Mouse (Mus musculus) erythroid progenitor cell, adult 5-6 weeks (primary cell): Measurements from ENCODE around the gene Gm28043. TPM values are rescaled to one million over a fixed set of nuclear protein-coding genes. Genes with fewer than 3 reads are reported as not detected.
"Not testable (repeated sequence)": the region's sequence is repeated elsewhere in the genome, so short reads cannot be mapped to it uniquely, and the experiment has no call there.

Source experiments
- ATAC-seq: replicated peaks from 2 replicates; pipeline ENCODE4 v1.8.0; 2016; ENCODE audit warnings: moderate number of reproducible peaks, mild to moderate bottlenecking, moderate TSS enrichment, inconsistent platforms; ENCODE audit not compliant: poor library complexity, low FRiP score, severe bottlenecking
- total RNA-seq, 2 experiments: library from RNA; stranded (forward) in 1 of 2; stranded (reverse) in 1 of 2; fragments of 150-400 nt in 1 of 2; fragments of 186-747, 209-891 nt in 1 of 2; gene quantifications; 2 replicates each; pipeline versions ENCODE4 v1.2.3 to v1.2.4; 2015 to 2017; ENCODE audit warnings: low replicate concordance in 2 of 2

Gm28043 gene
- total RNA-seq, 2 experiments from 2014 or later: 10.5 to 29.7 TPM

DNA sequence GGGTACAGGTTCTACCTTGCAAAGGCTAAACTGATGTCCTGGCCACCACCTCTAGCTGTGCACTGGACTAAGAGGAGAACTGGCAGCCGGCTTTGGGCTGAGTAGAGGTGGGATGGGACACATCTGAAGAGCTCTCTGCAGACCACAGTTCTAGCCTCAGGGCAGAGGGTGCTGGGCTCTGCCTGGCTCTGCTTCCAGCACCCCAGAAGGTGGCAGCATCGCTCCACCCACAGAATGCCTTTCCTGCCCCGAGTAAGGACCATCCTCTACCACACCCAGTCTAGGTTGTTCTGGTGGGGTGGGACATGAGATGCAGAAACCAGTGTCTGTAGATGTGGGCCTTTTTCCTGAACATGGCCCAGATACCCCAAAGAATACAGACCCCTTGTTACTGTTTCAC, 90.1 kb downstream of the Gm28043 start:
- no peak for ATAC-seq

- ATAC-seq: no peak
Measured at GRCm38 (mm10) chr17:29705881-29706280, 91.2 kb downstream of the Gm28043 start.

DNA sequence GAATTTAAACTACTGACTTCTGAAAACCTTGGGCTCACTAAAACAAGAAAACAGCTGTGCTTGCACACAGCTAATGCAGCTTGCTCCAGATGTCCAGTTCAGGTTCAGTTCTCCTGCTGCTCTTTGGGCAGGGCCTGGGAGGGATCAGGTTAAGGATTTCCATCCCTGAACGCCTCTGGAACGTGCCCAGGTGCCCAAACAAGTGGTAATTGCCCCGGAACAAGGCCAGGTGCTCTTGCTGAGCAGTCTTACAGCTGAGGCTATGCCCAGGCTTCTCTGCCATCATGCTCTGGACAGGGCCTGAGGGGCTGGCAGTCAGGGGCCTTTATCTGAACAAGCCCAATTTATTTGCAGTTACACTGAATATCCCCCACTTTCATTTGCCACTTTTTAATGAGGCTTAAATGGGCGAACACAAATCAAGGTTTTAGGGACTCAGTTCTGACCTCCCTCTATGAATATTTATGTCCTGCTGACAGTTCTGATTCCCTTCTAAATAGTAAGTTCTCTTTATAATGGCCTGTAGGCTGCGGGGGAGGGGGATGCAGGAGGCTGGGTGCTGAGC, 92.4 kb downstream of the Gm28043 start:
- ATAC-seq: no peak

GRCm38 (mm10) chr17:29708783-29709182, 94.1 kb downstream of the Gm28043 start:
- 0 out of 2 replicates have a peak, but pooled peaks have one; percentile 20 for ATAC-seq

DNA sequence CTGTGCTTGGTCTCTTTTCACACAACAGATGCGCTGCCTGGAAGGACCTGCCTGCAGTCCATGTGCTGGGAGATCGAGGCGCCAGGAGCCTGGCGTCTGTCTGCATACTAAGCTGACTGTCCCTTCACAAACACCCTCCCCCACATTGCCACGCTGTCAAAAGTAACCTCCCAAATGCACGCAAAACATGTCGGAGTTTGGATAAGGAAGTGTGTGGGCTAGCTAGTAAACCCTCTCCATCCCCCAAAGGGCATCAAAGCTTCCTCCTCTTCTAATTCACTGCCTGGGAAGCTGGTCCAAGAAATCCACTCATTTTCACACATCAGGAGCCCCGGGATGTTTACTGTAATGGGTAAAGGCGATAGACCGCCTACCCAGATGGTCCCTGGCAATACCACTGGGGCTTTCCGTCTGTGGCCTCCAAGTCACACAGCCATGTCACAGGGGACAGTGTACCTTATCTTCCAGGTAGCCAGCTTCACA, 95.9 kb downstream of the Gm28043 start:
- no peak for ATAC-seq

DNA sequence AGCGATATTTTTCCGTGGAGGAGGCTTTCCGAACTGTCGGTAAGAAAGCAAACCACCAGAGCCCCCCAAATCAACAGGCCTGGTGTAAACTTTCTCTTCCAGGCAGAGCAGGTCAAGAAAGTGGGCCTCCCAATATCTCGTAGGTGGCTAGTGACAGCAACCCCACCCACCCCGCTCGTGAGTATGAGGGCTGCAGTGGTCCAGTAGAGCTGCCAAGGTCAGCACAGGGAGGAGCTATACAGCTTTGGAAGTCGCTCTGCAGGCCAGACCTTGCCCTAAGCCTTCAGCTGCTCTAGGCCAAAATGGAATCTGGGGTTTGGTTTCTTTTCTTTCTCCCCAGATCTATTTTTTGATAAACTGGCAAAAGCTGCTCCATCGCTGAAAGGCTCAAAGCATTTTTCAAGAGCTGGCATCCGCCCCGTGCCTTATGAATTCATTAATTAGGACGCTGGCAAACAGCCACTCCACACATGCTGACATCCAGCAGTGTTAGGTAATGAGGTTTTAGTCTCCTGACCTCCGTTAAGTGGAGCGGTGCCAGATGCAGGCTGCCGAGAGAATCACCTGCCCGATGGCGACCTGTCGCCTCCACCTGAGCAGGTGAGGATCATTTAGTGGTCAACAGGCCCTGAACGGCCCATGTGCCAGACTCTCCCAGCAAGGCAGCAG, 96.5 kb downstream of the Gm28043 start:
- no peak for ATAC-seq

GRCm38 (mm10) chr17:29711745-29712431, 97.2 kb downstream of the Gm28043 start:
- ATAC-seq: no peak

DNA sequence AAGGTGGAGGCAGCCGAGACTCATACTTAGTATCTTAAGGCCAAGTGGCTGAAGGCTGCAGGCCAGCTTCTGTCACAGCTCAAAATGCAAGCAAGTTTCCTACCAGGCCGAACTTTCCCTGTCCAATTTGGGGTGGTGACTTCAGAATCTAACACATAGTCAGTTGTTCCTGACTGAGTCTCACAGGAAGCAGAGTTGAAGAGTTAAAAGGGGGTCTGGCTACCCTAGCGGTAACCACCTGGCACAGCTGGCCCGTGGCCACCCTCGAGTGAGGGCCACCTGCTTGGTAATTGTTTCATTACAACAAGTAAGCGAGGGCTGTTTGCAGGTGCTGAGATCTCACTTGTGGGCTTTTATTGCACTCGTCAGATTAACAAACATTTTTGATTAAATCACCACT, 97.9 kb downstream of the Gm28043 start:
- ATAC-seq: no peak

- not testable (repeated sequence) for ATAC-seq
Measured at GRCm38 (mm10) chr17:29713734-29714133, 99.1 kb downstream of the Gm28043 start.

- ATAC-seq: peak; percentile 96
Measured at GRCm38 (mm10) chr17:29716732-29717445, 102.2 kb downstream of the Gm28043 start, which contains the start of gene Ccdc167. Gene Ccdc167 (minus strand): TSS chr17:29717044.

GRCm38 (mm10) chr17:29718660-29719059, 104.0 kb downstream of the Gm28043 start:
- no peak for ATAC-seq

- no peak for ATAC-seq
Measured at GRCm38 (mm10) chr17:29719628-29720575, 105.2 kb downstream of the Gm28043 start.

GRCm38 (mm10) chr17:29720755-29721365, 106.2 kb downstream of the Gm28043 start:
- ATAC-seq: no peak

GRCm38 (mm10) chr17:29724610-29725009, 109.9 kb downstream of the Gm28043 start:
- no peak for ATAC-seq

DNA sequence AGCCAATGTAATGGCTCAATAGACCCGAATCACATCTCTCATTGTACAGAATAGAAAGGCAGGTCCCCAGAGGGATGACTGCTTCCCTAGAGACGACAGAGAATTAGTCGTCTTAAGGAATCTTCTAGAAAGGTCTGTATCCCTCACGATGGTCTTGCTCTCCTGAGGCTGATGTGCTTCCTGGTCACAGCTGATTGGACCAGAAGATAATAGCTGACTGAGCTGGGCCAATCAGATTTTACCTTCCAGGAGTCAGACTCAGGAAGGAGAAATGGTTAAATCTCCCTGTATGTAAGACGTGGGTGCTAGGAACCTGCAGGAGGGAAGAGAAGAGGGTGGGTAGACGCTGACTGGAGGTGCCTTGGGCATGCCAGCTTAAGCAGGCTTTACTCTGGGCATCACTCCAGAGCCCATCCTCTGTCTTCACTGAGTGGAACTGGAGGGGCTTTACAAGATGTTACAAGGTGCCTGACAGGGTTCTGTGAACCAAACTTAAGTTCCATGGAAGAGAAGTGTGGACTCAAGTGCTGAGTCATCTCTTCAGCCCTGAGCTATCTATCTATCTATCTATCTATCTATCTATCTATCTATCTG, 110.4 kb downstream of the Gm28043 start:
- no peak for ATAC-seq

- ATAC-seq: no peak
Measured at GRCm38 (mm10) chr17:29728082-29728481, 113.4 kb downstream of the Gm28043 start.

DNA sequence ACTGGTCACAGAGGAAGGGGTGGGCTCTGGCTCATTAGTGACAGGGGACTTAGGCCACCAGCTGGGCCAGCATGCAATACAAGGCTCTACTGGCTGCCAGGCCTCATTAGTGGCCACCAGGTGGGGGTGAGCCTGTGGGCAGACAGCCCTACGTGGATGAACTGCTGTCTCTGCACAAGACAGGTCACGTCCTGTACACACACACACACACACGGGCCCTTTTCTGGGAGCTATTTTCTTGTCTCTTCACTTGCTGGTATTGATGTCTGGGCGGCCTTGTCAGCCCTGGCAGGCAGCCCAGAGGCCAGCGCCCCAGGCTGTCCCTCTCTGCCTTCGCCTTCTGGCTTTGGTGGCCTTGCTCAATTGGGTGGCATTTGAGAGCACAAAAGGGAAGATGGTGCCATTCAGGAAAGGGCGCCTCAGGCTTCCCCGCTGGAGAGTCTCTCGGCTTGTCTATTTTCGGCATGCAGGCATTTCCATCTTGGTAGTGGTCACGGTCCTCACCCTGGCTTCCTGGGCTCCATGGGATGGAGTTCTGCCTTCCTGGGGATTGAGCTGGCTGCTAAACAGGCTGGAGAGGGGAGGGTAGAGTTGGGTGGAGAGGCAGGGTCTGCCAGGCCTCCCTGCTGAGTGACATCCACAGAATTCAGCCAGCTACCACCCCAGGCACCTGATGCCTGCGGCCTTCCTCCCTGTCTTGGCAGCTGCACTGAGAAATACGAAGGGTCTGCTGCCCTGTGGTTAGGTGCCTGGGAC, 116.0 kb downstream of the Gm28043 start:
- no peak for ATAC-seq
